Mouse (Mus musculus): ENCODE measurements around the gene Rev3l.

Rev3l gene

DNA sequence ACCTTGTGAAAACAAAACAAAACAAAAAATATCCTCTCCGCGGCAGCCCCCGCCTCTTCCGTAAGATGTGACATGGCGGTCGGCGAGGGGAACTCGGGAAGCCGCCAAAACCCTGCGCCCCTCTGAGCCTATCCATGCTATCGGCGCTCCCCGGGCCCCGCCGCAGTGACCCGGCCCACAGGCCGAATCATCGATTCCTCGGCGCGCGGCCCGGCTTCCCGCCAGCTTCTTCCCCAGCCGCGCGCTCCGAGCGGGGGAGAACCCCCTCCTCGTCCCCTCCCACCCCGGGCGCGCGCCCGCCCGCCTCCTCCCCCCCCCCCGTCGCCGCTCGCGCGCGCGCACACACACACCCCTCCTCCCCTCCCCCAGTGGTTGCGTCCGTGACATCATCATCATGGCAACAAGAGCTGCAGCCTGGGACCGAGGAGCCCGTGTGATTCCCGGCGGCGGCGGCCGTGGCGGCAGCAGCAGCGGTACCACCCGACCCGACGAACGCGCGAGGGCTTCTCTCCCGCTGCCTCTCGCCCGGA, at the start of gene Rev3l:
Gene Rev3l, plus strand, starts transcription at position 383 of the 530 bp plus-strand sequence.
- DNase-seq (ENCODE audit: low spot score): peak; percentile 94

DNA sequence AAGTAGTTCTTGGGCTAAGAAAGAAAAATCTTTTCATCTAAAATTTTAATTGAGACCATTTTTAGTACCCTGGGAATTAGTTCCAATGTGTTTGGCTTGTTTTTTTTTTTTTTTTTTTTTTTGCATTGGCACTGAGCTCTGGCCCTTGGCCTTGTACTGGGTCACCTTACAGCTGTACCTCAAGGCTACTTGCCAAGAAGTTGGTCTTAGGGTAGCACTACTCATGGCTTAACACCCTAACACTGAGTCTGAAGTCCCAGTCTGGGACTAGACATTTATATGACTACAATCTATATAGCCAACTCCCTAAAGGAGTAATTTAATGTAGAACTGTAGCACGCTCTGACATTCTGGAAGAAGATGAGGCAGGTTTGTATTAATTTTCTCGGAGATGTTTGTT, 49.4 kb upstream of the Rev3l start:
- no peak for DNase-seq (ENCODE audit: low spot score)

DNA sequence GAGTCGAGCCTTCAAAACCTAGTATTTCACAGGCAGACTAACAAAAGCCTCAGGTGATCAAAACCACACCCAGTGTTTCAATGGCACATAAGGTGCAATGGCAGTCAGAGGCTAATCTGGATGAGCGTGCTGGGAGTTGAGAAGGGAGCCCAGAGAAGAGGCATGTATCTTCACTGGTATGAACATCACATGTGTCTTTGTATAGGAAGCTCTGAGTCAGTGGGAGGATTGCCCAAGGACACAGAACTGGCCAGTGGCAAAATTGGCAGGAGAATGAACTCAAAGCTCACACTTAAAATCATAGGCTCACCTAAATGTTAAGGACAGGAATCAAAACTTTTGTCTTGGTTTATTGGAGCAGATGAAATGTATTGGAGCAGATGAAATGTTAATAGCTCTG, 48.4 kb upstream of the Rev3l start:
- DNase-seq (ENCODE audit: low spot score): no peak

DNA sequence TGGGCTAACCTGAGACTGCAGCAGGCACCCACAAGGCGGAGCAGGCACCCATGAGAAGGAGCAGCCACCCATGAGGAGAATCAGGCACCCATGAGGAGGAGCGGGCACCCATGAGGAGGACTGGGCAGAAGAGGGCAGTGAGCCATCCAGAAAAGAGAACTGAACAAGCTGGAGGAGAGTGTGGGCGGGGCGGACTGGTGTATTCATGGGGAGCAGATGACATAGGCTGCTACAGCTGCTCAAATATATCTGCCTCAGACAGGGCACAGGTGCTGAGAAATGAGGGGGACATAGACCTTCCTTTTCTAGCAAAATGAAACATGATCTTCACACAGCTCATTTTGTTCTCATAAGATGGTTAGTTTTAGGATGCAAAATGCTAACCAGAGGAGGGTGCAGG, 45.1 kb upstream of the Rev3l start:
- no peak for DNase-seq (ENCODE audit: low spot score)

DNA sequence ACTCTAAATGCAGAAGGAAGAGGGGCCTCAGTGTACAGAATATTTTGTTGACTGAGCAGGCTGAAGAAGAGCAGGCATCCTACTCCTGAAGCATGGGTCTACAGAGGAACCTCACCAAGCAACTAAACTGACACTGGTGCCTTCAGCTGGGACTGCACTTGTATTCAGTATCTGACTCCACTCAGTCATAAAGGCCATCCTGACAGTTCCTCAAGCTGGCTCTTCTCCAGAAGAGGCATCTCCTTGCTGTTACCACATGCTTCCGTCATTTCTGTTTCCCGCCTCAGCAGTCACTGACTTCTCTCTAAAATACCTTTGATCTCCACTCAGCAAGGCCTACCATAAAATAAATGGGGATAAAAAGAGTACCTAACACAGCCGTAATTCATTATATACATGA, 44.1 kb upstream of the Rev3l start:
- no peak for DNase-seq (ENCODE audit: low spot score)

DNA sequence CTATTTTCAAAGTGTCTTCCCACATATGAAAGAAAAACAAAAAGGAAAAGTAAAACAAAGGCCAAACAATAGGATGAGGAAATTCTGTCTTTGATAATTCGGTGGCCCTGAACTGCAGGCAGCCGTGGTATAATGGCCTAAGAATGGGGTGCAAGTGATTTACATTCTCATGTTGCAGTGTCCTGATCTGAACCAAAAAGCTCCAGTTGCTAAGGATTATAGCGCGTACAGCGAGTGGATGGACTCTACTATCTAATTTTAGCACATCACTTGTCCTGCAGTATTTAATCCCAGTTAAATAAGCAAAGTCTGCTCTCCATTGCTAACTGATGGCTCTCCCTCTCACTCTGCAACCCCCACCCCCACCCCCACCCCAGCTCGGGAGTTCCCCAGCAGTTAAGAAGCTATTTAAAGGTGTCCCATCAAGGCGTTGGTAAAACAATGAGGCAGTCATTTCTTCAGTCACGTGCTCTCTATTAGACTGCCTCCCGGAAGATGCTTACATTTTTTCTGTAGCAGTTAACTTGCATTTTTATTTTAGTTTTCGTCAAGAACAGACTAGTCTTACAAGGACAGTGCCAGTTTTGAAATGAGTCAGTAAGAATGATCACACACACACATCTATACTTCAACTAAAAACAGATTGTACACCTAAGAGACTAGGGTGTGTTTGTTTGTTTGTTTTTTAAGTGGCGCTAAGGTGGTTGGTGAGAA, 40.4 kb upstream of the Rev3l start:
- no peak for DNase-seq (ENCODE audit: low spot score)

DNA sequence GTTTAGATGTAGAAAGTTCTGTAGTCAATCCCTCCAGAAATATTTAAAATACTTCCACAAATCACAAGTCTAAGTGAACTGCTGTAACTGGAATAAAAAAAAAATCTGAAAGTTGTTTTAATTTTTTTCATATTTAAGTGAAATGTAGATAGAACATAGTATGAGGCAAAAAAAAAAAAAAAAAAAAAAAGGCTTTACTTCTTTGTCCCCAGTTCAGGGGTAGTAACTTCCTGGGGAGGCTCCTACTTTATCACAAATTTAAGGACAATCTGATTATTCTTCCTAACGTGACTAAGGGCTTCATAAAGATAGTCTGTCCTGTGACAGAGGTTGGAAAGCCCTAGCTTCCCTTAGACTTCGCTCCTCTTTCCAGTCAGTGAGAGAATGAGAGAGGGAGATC, 39.8 kb upstream of the Rev3l start:
- no peak for DNase-seq (ENCODE audit: low spot score)

DNA sequence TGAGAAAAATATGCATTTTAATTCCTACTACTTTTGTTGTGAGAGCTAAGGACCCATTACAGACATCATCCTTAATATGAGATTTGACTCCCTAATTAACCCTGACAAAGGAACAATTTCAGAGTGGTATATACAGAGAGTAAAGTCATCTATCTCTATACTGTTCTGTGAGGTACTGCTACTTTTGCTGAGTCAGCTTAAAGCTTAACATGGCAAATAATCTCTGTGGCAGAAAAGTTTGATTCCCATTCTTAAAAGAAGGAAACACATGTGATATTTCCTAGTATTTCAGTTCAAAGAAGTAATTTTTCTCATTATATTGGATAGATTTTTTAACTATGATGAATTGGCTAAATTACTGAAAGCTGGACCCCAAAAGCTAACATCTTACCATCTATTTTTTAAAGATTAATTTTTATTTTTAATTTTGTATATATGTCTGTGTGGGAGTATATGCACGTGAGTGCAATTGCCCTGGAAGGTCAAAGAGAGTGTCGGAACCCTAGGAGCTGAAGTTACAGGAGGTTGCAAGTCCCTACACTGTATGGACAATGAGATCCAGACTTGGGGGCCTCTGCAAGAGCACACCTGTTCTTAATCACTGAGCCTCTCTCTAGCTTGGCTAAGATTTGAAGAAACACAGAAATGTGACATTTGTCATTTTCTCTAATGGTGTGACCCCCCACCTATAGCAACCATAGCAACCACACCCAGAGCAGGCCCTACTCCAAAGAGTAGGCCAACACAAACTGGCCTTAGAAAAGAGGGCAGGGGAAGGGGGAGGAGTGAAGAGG, 24.0 kb upstream of the Rev3l start:
- no peak for DNase-seq (ENCODE audit: low spot score)

DNA sequence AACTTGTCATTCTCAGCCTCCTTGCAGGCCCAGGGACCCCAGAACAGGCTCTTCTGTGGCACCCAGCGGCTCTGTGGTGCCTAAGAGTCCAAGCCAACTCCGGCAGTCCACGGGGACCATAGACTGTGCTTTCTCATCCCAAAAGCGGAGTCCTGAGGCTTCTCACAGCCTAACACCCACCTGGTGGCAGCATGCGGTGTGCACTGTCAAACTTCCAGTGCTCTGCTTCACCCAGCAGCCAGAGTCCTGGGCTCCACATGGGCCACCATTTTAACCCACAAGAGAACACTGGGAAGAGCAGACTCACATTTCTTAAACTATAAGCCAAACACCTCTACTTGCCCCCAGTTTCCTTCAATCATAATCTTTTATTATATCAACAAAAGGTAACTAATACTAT, 15.0 kb upstream of the Rev3l start:
- no peak for DNase-seq (ENCODE audit: low spot score)

DNA sequence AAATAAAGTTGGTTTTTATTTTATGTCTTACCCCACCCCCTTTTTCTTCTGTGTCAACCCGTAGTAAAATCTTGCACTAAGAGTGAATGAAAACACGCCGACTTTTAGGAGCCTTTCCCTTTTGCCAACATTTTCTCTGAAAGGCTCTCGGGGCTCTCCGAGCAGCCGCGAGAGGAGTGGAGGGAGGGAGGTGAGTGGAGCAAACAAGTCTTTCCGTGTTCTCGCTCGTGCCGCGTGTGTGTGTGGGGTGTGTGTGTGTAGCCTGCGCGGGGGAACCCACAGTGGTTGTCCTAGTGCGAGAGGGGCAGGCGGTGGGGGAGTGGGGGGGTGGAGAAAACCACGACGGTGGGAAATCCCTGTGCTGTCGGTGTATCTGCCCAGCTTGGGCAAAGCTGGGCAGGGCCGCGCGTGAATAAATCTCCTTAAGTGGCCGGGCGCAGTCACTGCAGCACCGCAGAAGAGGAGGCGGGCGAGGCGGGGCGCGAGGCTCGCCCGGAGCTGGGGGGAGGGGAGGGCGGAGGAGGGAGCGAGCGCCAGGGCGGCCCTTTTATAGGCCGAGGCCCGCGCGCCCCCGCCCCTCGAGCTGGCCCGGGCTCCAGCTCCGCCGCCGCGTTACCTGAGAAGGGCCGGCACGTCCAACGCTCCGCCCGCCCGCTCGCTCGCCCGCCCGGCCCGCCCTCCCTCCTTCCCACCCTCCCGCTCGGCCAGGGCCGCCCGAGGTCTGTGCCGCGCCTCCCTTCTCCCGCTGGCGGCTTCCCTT, 762 bp upstream of the Rev3l start:
- peak; percentile 93 for DNase-seq (ENCODE audit: low spot score)

DNA sequence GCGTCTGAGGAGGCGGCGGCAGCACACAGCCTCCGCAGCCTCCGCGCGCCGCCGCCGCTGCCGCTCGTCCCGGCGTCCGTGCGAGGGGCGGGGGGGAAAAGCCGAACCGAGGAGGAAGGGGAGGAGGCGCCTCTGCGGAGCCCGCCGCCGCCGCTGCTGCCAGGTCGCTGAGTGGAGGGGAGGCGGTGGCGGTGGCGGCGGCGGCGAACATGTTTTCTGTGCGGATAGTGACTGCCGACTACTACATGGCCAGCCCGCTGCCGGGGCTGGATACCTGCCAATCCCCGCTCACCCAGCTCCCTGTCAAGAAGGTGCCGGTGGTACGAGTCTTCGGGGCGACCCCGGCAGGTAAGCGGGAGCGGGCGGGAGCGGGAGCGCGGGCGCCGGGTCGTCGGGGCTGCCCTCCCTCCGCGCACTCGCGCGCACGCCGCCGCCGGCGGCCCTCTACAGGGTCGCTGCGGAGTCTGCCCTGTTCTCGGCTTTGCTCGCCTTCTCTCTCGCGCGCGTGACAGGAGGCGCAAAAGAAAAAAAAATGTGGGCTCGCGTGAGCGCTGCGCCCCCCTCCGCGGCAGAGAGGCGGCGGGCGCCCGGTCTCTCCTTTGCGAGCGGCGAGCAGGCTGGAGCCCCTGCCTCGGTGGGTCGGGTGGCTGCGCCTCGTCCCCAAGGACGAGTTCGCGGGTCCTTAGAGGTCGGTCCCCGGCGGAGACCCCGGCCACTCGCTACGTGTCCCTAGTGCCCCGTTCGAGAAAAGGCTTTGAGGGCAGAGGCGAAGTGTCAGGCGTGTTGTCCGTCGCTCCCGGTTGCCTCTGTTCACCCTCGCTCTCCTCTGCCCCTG, 565 bp downstream of the Rev3l start:
- peak; percentile 87 for DNase-seq (ENCODE audit: low spot score)

DNA sequence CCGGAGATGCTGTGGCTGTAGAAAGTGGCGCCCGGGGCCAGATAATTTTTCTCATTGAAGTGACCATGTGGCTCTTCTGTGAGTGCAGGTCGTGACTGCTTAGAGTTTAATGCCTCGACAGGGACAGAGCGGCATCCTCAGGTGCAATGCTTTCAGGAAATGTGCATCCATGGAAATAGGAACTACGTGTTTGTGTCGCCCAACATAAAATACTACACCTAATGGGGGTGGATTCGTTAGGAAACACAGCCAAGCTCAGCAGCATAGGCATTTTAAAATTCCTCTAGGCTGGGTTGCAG, 1.1 kb downstream of the Rev3l start:
- DNase-seq (ENCODE audit: low spot score): no peak

DNA sequence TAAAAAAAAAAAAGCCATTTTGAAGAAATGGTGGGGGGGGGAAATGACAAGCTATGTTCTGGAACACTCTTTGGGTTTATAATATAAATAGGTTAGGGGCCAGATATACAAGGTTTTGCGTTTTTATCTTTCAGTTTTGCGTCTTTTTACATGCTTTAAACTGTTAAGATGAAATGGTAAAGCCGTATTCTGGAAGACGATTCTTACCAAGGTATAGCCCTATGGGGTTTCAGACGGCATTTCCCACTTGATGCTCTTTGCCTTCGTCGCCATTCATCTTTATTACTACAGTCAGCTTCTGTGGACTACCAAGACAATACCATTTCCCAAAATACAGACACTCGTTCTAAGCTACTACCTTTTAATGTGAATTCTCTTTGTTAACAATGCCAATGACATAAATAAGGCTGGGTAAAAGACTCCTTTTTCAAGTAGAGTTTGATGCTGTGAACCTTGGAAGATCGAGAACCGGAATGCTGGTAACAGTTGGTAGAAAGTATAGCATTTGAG, 1.6 kb downstream of the Rev3l start:
- no peak for DNase-seq (ENCODE audit: low spot score)

DNA sequence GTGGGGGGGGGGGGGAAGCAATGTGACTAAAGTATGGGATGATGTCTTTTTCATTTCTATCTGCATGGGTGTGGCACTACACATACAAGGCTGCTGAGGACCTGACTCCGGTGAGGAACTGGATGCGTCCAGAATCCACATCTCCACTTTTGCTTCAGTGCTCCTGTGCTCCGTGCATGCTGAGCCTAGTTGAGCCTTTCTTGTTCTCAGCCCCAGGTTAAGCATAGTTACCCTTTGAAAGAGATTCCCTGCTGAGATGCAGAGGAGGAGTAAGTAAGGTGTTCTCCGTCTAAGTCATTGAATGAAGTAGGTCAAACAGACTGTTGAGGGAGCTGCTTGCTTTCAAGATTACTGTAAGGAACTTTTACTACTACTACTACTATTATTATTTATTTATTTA, 4.3 kb downstream of the Rev3l start:
- DNase-seq (ENCODE audit: low spot score): no peak

DNA sequence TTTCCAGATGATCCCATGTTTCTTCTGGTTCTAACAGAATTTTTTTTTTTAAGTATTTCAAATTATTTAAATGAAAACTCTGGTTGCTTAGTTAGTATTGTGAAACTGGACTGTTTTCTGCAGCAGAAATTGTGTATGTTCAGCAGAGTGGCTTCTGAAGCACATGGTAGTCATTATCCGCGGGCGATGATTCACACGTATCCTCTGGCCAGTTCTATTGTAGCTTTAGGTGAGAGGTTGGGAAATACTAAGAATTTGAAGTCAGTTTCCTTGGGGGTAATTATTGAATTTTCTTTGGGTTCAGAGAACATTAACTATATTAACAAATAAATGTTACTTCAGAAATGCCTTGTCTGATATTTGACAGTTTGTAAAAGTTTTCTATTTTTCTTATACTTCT, 10.1 kb downstream of the Rev3l start:
- no peak for DNase-seq (ENCODE audit: low spot score)

DNA sequence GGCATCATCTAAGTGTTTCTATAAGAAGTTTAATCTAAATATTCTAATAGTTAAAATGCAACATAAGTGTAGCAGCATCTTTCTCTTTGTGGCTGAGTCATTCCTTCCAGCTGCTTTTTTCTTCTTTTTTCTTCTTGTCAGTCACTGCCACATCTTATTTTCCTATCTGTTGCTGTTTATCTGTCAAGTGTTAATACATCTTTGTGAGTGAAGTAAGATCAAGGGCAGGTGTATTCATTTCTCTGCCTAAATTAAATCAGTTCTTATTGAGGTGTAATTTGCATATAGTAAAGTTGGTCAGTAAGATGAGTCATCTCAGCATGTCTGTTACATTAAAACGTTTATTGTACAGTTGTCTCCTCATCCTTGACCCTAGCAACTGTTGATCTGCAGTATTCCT, 32.8 kb downstream of the Rev3l start:
- no peak for DNase-seq (ENCODE audit: low spot score)

DNA sequence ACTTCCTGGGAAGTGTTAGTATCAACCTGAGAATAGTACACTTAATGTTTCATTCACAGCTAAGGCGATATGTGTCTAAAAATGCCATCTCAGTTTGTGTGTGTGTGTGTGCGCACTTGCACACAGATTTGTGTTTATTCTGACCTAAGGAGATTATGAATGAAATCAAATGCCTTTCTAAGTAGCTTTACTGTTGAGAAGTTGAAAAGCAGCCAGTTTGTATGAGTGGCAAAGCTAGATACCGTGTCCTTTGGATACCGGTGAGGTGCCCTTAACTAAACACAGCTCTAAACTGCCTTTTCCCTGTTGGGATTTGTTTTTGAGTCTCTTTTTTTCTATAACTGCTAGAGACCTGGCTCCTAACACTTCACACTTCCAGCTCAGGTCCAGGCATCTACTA, 34.8 kb downstream of the Rev3l start:
- no peak for DNase-seq (ENCODE audit: low spot score)

DNA sequence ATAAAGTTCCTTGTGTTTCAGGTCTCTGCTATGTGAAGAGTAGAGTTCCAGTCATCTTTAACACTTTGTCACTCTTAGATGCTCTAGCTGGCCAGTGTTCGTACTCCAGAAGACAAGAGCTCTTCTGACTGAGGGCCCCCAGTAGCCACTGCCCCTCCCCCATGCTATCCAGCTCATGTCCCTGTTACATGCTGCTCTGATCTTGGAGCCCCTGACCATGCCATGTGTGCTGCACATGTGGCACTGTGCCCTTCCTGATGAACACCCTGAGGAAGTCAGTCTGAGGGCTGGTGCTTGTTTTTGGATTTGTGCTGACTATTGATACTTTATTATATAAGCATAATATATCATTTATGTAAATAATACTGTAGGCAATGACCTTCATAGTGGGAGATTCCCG, 40.3 kb downstream of the Rev3l start:
- DNase-seq (ENCODE audit: low spot score): no peak

DNA sequence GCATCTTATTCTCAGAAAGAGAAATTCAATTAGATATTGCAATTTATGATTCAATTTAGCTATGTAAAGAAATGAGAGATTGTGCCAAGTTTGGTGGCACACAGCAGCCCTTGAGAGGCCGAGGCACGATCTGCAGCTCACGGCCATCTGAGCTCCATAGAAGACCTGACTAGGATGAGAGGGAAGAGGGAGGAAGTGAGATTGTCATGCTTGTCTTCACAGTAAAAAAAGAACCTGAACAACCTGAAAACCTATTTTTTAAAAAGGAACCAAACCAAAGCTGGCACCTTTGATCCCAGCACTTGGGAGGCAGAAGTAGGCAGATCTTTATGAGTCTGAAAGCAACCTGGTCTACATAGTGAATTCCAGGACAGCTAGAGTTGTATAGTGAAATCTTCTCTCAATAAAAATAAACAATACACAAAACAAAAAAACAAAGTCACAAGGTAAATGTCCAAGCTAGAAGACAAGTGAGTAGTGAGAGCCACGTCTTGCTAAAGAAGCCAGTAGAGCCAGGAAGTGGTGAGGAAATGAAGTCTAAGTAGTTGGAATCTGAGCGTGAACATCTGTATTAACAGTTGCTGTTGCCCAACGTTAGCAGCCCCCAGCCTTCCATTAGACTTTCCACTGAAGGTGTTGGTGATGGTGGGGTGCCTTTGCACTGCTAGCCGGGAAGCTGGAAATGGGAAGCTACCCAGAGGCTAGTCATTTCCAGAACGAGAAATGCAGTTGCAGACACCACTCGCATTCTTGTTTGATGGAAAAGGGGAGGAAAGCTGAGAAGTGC, 42.2 kb downstream of the Rev3l start:
- DNase-seq (ENCODE audit: low spot score): no peak

DNA sequence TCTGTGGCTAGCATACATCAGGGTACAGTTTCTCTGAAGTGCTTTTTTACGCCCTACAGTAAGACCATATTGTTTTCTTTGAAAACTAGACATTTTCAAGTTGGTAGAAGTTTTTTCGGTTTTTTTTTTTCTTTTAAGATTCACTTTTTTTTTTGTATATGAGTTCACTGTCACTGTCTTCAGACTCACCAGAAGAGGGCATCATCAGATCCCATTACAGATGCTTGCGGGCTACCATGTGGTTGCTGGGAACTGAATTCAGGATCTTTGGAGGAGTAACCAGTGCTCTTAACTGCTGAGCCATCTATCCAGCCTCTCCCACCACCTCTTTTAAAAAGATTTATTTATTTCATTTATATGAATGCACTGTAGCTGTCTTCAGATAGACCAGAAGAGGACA, 45.0 kb downstream of the Rev3l start:
- DNase-seq (ENCODE audit: low spot score): no peak

DNA sequence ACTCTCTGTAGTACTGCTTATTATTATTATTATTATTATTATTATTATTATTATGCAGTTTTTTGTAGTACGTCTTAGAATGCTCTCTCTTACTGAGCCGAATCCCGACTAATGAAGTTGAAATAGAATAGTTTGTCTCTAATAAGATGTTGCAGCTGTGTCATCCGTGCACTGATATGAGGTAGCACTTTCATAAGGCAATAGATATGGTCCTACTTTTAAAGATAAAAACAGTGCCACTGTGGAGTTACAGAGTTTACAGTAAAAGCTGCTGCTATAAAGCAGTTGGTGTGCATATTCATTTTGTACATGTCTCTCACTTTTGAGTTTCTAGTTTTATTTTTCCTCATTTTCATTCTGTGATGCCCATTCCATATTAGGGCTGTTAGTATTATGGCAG, 46.4 kb downstream of the Rev3l start:
- no peak for DNase-seq (ENCODE audit: low spot score)
